Mouse (Mus musculus) limb, embryonic 13.5 days (tissue): ENCODE results near the gene Col4a3bp. TPM values are rescaled to one million over a fixed set of nuclear protein-coding genes. Genes with fewer than 3 reads are reported as not detected.

Source experiments
- ATAC-seq: fragments of 200-750 bp; cut with Nextera tagmentation; 2 replicates; pipeline ENCODE4 v1.8.0; 2017; ENCODE audit warnings: low read depth, moderate number of reproducible peaks, moderate TSS enrichment; ENCODE audit not compliant: low FRiP score
- H3K27ac ChIP-seq: fragments of 300-500 bp; sonication (generic); 2 replicates; pipeline ENCODE4 v1.5.1; 2015; ENCODE audit warnings: inconsistent platforms, mild to moderate bottlenecking, moderate library complexity
- H3K27me3 ChIP-seq: fragments of 300-500 bp; sonication (generic); 2 replicates; pipeline ENCODE4 v1.6.1; 2015; ENCODE audit warnings: mild to moderate bottlenecking, inconsistent platforms
- H3K36me3 ChIP-seq: fragments of 300-500 bp; sonication (generic); 2 replicates; pipeline ENCODE4 v1.6.1; 2015; ENCODE audit warnings: inconsistent platforms, mild to moderate bottlenecking, moderate library complexity
- H3K4me1 ChIP-seq: fragments of 300-500 bp; sonication (generic); 2 replicates; pipeline ENCODE4 v1.6.1; 2015; ENCODE audit warnings: inconsistent platforms
- H3K4me2 ChIP-seq: fragments of 300-500 bp; sonication (generic); replicated peaks from 2 replicates; pipeline ENCODE4 v1.6.1; 2015; ENCODE audit warnings: inconsistent platforms, mild to moderate bottlenecking, moderate library complexity
- H3K4me3 ChIP-seq: fragments of 300-500 bp; sonication (generic); 2 replicates; pipeline ENCODE4 v1.5.1; 2015; ENCODE audit warnings: moderate library complexity, mild to moderate bottlenecking, inconsistent platforms
- H3K9ac ChIP-seq: fragments of 300-500 bp; sonication (generic); 2 replicates; pipeline ENCODE4 v1.6.1; 2015; ENCODE audit warnings: mild to moderate bottlenecking, inconsistent platforms
- H3K9me3 ChIP-seq: fragments of 300-500 bp; sonication (generic); 2 replicates; pipeline ENCODE4 v1.6.1; 2016; ENCODE audit warnings: inconsistent platforms
- WGBS: fragments of 180-500 bp; shearing (Covaris S2); methylation state at CpG from one replicate; pipeline ENCODE4 v1.1.7; 2015; 5-methylcytosine and 5-hydroxymethylcytosine counted together
- polyA plus RNA-seq: library from polyadenylated mRNA; unstranded; fragments of >200 nt; fragmentation: Nextera tagmentation; extraction: Ambion mirVana; gene quantifications from 2 replicates; pipeline ENCODE4 v1.2.1, GENCODE M21; 2015

Gene Col4a3bp
- polyA plus RNA-seq, 1 experiment from 2014 or later, result 9.9 TPM

- Histone ChIP-seq H3K27ac (no peak overlapping the region), H3K9me3 (no peaks in the 10 kb centered on the region; the same call in 1 of the 2 replicates), H3K4me2 (no peak overlapping the region), H3K9ac (no peak overlapping the region), H3K36me3 (no peaks in the 10 kb centered on the region), H3K27me3 (no peaks in the 10 kb centered on the region), H3K4me3 (no peak overlapping the region), H3K4me1 (no peaks in the 10 kb centered on the region)
- no peak for ATAC-seq
- WGBS, result 79% methylated on average over 9 of the region's 9 CpGs
Measured at GRCm38 (mm10) chr13:96680163-96681087, 138.0 kb downstream of the Col4a3bp start.

- no peak overlapping the region for H3K4me2 ChIP-seq
- ATAC-seq, result no peak
- H3K9me3 ChIP-seq, result no peaks in the 10 kb centered on the region; the same call in 1 of the 2 replicates
- H3K9ac ChIP-seq, result no peak overlapping the region
- no peak overlapping the region for H3K4me3 ChIP-seq
- H3K36me3 ChIP-seq, result no peaks in the 10 kb centered on the region
- no peaks in the 10 kb centered on the region for H3K4me1 ChIP-seq
- no peaks in the 10 kb centered on the region for H3K27me3 ChIP-seq
- no peak overlapping the region for H3K27ac ChIP-seq
Measured at GRCm38 (mm10) chr13:96681088-96681620, 138.7 kb downstream of the Col4a3bp start.

- Histone ChIP-seq H3K27me3 (no peaks in the 10 kb centered on the region), H3K36me3 (no peaks in the 10 kb centered on the region), H3K4me1 (no peaks in the 10 kb centered on the region), H3K4me2 (no peak overlapping the region), H3K9me3 (no peaks in the 10 kb centered on the region), H3K27ac (no peak overlapping the region), H3K9ac (no peak overlapping the region), H3K4me3 (no peak overlapping the region)
- WGBS, result 78% methylated on average over 5 of the region's 5 CpGs
- ATAC-seq, result no peak
Measured at GRCm38 (mm10) chr13:96684779-96685178, 142.4 kb downstream of the Col4a3bp start.

DNA sequence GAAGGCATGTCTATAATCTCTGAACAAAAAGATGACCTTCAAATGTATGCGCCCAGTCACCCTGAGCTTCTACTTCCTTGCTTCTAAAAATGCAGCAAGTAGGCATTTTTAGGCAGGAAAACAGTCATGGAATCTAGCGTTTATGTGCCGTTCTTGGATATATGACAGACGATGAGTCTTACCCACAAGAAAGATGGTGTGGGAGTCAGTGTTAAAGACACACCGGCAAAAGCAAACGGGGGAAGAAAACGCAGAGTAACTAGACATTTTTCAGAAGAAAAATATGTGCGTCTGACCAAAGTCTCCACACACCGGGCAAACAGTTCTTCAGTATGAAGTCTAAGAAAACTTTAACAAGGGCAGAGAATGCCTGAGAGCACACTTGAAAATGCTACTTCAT, 144.8 kb downstream of the Col4a3bp start:
- no peak for ATAC-seq
- Histone ChIP-seq H3K4me2 (no peak overlapping the region), H3K9me3 (no peaks in the 10 kb centered on the region), H3K27ac (no peak overlapping the region), H3K4me3 (no peak overlapping the region), H3K9ac (no peak overlapping the region), H3K36me3 (no peaks in the 10 kb centered on the region), H3K27me3 (no peaks in the 10 kb centered on the region), H3K4me1 (no peaks in the 10 kb centered on the region)
- WGBS, result 91% methylated on average over 9 of the region's 9 CpGs

Other genes starting within 250 kb of the Col4a3bp start
- 13.8 and 16.5 TPM in 2 replicates for gene Poc5, start 154.3 kb upstream of the Col4a3bp start, polyA plus RNA-seq
- gene Ankdd1b, start 71.4 kb upstream of the Col4a3bp start, polyA plus RNA-seq, result 0.46 TPM in 1 of 2 replicates, not detected in the other
- not detected in 2 replicates for gene Gm17622, start 51.9 kb upstream of the Col4a3bp start, polyA plus RNA-seq
- 10.5 and 11.6 TPM in 2 replicates for gene Polk, start within 50 bp of the Col4a3bp start, polyA plus RNA-seq
- gene Hmgcr, start 128.3 kb downstream of the Col4a3bp start, polyA plus RNA-seq, result 72.6 and 74.0 TPM in 2 replicates
- gene Ankrd31, start 205.7 kb downstream of the Col4a3bp start, polyA plus RNA-seq, result not detected in 2 replicates